Mouse (Mus musculus) midbrain, postnatal 0 days (tissue): ENCODE measurements around the gene Nos1. TPM values are rescaled to one million over a fixed set of nuclear protein-coding genes. Genes with fewer than 3 reads are reported as not detected.
A peak's percentile ranks its signal among the peaks of the same experiment; 100 is the strongest.

Experiments
- ATAC-seq: fragments of 200-750 bp; cut with Nextera tagmentation; 2 replicates; pipeline ENCODE4 v1.8.0; 2017; ENCODE audit warnings: moderate number of reproducible peaks, mild to moderate bottlenecking, moderate TSS enrichment, moderate library complexity; ENCODE audit not compliant: low FRiP score
- DNase-seq: peaks from one replicate; pipeline ENCODE4 v3.0.0-alpha.2; 2015; ENCODE audit warnings: low spot score
- H3K27ac ChIP-seq: fragments of 300-500 bp; sonication (generic); 2 replicates; pipeline ENCODE4 v1.5.1; 2014; ENCODE audit warnings: low read depth, mild to moderate bottlenecking, low read length, mixed read lengths
- H3K27me3 ChIP-seq: fragments of 300-500 bp; sonication (generic); 2 replicates; pipeline ENCODE4 v1.6.1; 2014; ENCODE audit warnings: low read length, control low read depth, mixed read lengths; ENCODE audit not compliant: insufficient read depth
- H3K36me3 ChIP-seq: fragments of 300-500 bp; sonication (generic); 2 replicates; pipeline ENCODE4 v1.6.1; 2014; ENCODE audit warnings: low read length, control low read depth, mixed read lengths; ENCODE audit not compliant: insufficient read depth
- H3K4me1 ChIP-seq: fragments of 300-500 bp; sonication (generic); 2 replicates; pipeline ENCODE4 v1.6.1; 2014; ENCODE audit warnings: mild to moderate bottlenecking, control low read depth, antibody characterized with exemption, low read length, mixed read lengths; ENCODE audit not compliant: insufficient read depth
- H3K4me2 ChIP-seq: fragments of 300-500 bp; sonication (generic); 2 replicates; pipeline ENCODE4 v1.6.1; 2014; ENCODE audit warnings: low read depth, mild to moderate bottlenecking, low read length, mixed read lengths; ENCODE audit not compliant: poor library complexity, severe bottlenecking
- H3K4me3 ChIP-seq: fragments of 300-500 bp; sonication (generic); 2 replicates; pipeline ENCODE4 v1.5.1; 2014; ENCODE audit warnings: low read depth, mild to moderate bottlenecking, low read length, moderate library complexity
- H3K9ac ChIP-seq: fragments of 300-500 bp; sonication (generic); replicated peaks from 2 replicates; pipeline ENCODE4 v1.6.1; 2014; ENCODE audit warnings: mild to moderate bottlenecking, low read length, moderate library complexity, mixed read lengths; ENCODE audit not compliant: poor library complexity, severe bottlenecking
- H3K9me3 ChIP-seq: fragments of 300-500 bp; sonication (generic); 2 replicates; pipeline ENCODE4 v1.6.1; 2016; ENCODE audit warnings: low read length, control low read depth
- CTCF ChIP-seq: IDR thresholded peaks from 2 replicates; pipeline ENCODE4 v1.5.1; 2016; ENCODE audit warnings: antibody characterized with exemption, mild to moderate bottlenecking
- WGBS: fragments of 180-500 bp; shearing (Covaris S2); extraction: QIAGEN DNeasy Blood & Tissue Kit; methylation state at CpG from one replicate; pipeline ENCODE4 v1.1.7; 2014; 5-methylcytosine and 5-hydroxymethylcytosine counted together
- polyA plus RNA-seq: library from polyadenylated mRNA; unstranded; fragments of >200 nt; fragmentation: Nextera tagmentation; extraction: Ambion mirVana; gene quantifications from 2 replicates; pipeline ENCODE4 v1.2.1, GENCODE M21; 2015
- total RNA-seq: library from RNA; depleted of rRNA; stranded (reverse); fragments of >200 nt; gene quantifications from 2 replicates; pipeline ENCODE4 v1.2.3, GENCODE M21; 2014

Nos1 gene
- total and polyA plus RNA-seq, 2 experiments from 2014 or later: 3.4 to 17.8 TPM

DNA sequence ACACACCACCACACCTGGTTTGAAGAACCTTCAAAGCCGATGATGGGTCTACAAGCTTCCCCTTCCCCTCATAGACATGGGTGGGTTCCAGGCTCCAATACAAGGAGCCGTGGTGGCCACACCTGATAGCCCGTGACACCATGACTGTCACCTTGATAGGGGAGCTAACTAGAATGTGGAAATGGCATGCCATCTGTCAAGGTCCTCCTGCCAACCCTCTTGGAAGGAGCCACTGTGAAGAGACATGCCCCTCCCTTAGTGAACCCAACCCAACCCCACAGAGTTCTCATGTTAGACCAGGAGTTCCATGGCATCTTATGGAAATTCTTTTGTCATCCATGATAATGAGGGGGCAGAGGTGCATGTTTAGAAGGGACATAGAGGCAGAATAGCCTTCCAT lies 156.4 kb downstream of the Nos1 start:
- WGBS: 88% methylated on average over 3 of the region's 3 CpGs
- H3K36me3 ChIP-seq: no peaks in the 10 kb centered on the region
- ATAC-seq: no peak
- no peak overlapping the region for H3K9ac ChIP-seq
- H3K27ac ChIP-seq: no peak overlapping the region
- TF ChIP-seq CTCF: no peak
- H3K4me2 ChIP-seq: no peak overlapping the region
- DNase-seq: no peak
- H3K4me1 ChIP-seq: no peaks in the 10 kb centered on the region
- H3K9me3 ChIP-seq: no peaks in the 10 kb centered on the region
- H3K27me3 ChIP-seq: 0 out of 2 replicates have a peak, but pooled peaks cover 4% of the 10 kb centered on the region
- H3K4me3 ChIP-seq: no peak overlapping the region

DNA sequence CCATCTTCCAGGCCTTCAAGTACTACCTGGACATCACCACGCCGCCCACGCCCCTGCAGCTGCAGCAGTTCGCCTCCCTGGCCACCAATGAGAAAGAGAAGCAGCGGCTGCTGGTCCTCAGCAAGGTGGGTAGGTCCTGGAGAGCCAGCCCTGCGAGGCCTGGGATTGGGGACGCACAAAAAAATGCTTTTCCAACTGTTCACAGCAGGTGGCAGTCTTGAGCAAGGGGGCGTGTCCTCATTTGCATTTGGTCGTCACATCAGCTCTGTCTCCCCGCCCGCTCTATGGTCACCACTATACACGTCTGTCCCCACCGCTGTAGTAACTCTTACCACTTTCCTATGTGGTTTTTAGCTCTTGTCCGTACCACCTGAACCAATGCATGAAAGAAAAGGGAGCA lies 157.3 kb downstream of the Nos1 start:
- TF ChIP-seq CTCF: peak; percentile 76
- DNase-seq: peak; percentile 43
- whole genome bisulfite sequencing: 12% methylated on average over 14 of the region's 14 CpGs
- Histone ChIP-seq H3K27me3 (0 out of 2 replicates have a peak, but pooled peaks cover 4% of the 10 kb centered on the region), H3K4me2 (no peak overlapping the region), H3K36me3 (no peaks in the 10 kb centered on the region), H3K9ac (no peak overlapping the region), H3K4me1 (no peaks in the 10 kb centered on the region), H3K9me3 (no peaks in the 10 kb centered on the region), H3K4me3 (no peak overlapping the region), H3K27ac (no peak overlapping the region)
- ATAC-seq: no peak

DNA sequence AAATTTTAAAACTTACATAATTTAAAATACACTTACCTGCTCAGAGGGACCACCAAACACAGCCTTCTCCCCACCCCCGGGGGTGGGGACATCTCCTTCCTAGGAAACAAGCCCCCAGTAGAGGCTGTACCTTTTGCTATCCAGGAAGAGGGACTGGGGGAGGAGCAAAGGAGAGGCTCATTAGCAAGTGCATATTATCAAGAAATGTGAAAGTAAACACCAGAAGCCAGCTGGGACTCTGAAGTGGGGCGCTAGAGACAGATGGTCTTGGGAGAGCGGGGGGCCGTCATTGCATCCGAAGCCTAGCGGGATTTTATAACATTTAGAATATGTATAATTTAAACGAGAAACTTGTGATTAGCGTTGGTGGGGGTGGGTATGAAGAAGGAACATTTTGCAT lies 158.6 kb downstream of the Nos1 start:
- no peaks in the 10 kb centered on the region for H3K4me1 ChIP-seq
- DNase-seq (no peak), ATAC-seq (no peak)
- no peaks in the 10 kb centered on the region for H3K9me3 ChIP-seq
- H3K4me2 ChIP-seq: no peak overlapping the region
- 0 out of 2 replicates have a peak, but pooled peaks cover 4% of the 10 kb centered on the region for H3K27me3 ChIP-seq
- H3K36me3 ChIP-seq: no peaks in the 10 kb centered on the region
- no peak overlapping the region for H3K27ac ChIP-seq
- H3K4me3 ChIP-seq: no peak overlapping the region
- TF ChIP-seq CTCF: no peak
- no peak overlapping the region for H3K9ac ChIP-seq
- WGBS: 78% methylated on average over 8 of the region's 8 CpGs

DNA sequence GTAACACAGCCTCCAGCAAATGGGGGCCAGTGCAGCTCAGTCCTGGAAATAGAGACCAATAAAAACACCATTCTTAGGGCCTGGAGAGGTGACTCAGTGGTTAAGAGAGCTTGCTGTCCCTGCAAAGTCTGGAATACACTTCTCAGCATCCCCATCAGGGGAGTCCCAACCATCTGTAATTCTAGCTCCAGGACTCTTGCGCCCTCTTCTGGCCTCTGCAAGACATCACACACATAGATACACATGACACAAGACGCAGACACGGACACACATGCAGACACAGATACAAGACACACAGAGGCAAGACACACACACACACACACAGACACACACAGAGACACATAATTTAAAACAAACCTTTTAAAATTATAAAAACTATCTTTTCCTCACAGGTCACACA lies 160.7 kb downstream of the Nos1 start:
- DNase-seq (peak; percentile 10), ATAC-seq (no peak)
- Histone ChIP-seq H3K9ac (no peak overlapping the region), H3K9me3 (no peaks in the 10 kb centered on the region), H3K4me3 (no peak overlapping the region), H3K27ac (no peak overlapping the region), H3K27me3 (0 out of 2 replicates have a peak, but pooled peaks cover 4% of the 10 kb centered on the region), H3K4me2 (no peak overlapping the region), H3K36me3 (no peaks in the 10 kb centered on the region), H3K4me1 (no peaks in the 10 kb centered on the region)
- TF ChIP-seq CTCF: peak; percentile 66
- 71% methylated on average over 3 of the region's 3 CpGs for WGBS

DNA sequence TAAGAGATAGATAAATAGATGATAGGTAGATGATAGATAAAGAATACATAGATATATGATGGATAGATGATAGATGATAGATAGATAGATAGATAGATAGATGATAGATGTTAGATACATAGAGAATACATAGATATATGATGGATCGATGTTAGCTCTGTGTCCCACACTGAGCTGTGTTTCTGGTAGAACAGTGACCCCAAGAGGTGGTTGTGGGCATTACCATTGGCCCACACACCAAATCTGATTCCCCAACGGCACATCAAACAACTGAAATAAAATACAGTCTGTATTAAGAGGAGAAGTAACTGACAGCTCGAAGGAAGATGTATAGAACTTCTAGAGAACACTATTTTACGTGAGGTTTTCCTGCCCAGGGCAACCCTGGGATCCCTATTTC lies 165.8 kb downstream of the Nos1 start:
- H3K27me3 ChIP-seq: no peaks in the 10 kb centered on the region
- no peaks in the 10 kb centered on the region for H3K4me1 ChIP-seq
- peak; percentile 93 for TF ChIP-seq CTCF
- no peak overlapping the region for H3K4me3 ChIP-seq
- H3K9me3 ChIP-seq: no peaks in the 10 kb centered on the region
- no peaks in the 10 kb centered on the region for H3K36me3 ChIP-seq
- H3K27ac ChIP-seq: no peak overlapping the region
- WGBS: 15% methylated on average over 4 of the region's 4 CpGs
- H3K4me2 ChIP-seq: no peak overlapping the region
- ATAC-seq (no peak), DNase-seq (peak; percentile 67)
- H3K9ac ChIP-seq: no peak overlapping the region

DNA sequence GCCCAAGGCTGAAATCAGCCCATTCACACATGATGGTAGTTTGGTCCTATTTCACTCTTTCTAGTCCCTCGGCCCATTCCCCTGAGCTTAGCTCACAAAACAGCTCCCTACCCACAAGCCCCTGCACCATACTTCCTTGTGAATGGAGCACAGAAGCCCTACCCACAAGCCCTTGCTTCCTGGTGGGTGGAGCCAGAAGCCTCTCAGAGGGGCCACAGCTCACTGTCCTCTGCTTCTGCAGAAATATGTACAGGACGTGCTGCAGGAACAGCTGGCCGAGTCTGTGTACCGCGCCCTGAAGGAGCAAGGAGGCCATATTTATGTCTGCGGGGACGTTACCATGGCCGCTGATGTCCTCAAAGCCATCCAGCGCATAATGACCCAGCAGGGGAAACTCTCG lies 168.6 kb downstream of the Nos1 start:
- TF ChIP-seq CTCF: no peak
- Histone ChIP-seq H3K4me1 (no peaks in the 10 kb centered on the region), H3K27me3 (no peaks in the 10 kb centered on the region), H3K9ac (no peak overlapping the region), H3K4me3 (no peak overlapping the region), H3K27ac (no peak overlapping the region), H3K36me3 (no peaks in the 10 kb centered on the region), H3K4me2 (no peak overlapping the region), H3K9me3 (no peaks in the 10 kb centered on the region)
- ATAC-seq (no peak), DNase-seq (no peak)
- 72% methylated on average over 10 of the region's 10 CpGs for WGBS
